Mouse (Mus musculus) cerebellum, postnatal 36 days (tissue): ENCODE measurements around the gene Olfr374.
"Not testable (repeated sequence)": the region's sequence is repeated elsewhere in the genome, so short reads cannot be mapped to it uniquely, and the experiment has no call there.

ENCODE experiments used
- DNase-seq, 2 experiments: peaks; one replicate each; pipeline ENCODE4 v3.0.0; 2021 to 2022; ENCODE audit warnings: mixed read lengths in 2 of 2

Olfr374 gene

GRCm38 (mm10) chr8:72106740-72107139 is at the start of gene Olfr374:
Olfr374 (plus strand) TSS chr8:72107040.
- DNase-seq: no peak

GRCm38 (mm10) chr8:72057643-72058042 is 49.2 kb upstream of the Olfr374 start:
- DNase-seq: not testable (repeated sequence)

- DNase-seq: not testable (repeated sequence)
These were observed 39.9 kb upstream of the Olfr374 start for GRCm38 (mm10) chr8:72066819-72067399.

GRCm38 (mm10) chr8:72082877-72083276 is 24.0 kb upstream of the Olfr374 start, which contains the start of gene Olfr373:
Olfr373 (plus strand) TSS chr8:72083177.
- not testable (repeated sequence) for DNase-seq

GRCm38 (mm10) chr8:72084744-72085143 is 22.1 kb upstream of the Olfr374 start:
- no peak for DNase-seq

- not testable (repeated sequence) for DNase-seq
These were observed 19.2 kb upstream of the Olfr374 start for GRCm38 (mm10) chr8:72087611-72088010.

GRCm38 (mm10) chr8:72096721-72097120 is 10.1 kb upstream of the Olfr374 start:
- not testable (repeated sequence) for DNase-seq

GRCm38 (mm10) chr8:72099377-72100103 is 7.3 kb upstream of the Olfr374 start:
- DNase-seq: not testable (repeated sequence)

- DNase-seq: no peak
These were observed 1.7 kb upstream of the Olfr374 start for GRCm38 (mm10) chr8:72105165-72105564.

GRCm38 (mm10) chr8:72110876-72111275 is 4.0 kb downstream of the Olfr374 start:
- DNase-seq: no peak

- no peak for DNase-seq
These were observed 5.6 kb downstream of the Olfr374 start for GRCm38 (mm10) chr8:72112486-72112885.

GRCm38 (mm10) chr8:72115202-72115601 is 8.4 kb downstream of the Olfr374 start:
- no peak for DNase-seq

- no peak for DNase-seq
These were observed 11.8 kb downstream of the Olfr374 start for GRCm38 (mm10) chr8:72118616-72119015.

GRCm38 (mm10) chr8:72121486-72121885 is 14.6 kb downstream of the Olfr374 start:
- DNase-seq: not testable (repeated sequence)

- DNase-seq: no peak
These were observed 15.2 kb downstream of the Olfr374 start for GRCm38 (mm10) chr8:72121997-72122396.

- DNase-seq: no peak
These were observed 21.0 kb downstream of the Olfr374 start for GRCm38 (mm10) chr8:72127834-72128233.

GRCm38 (mm10) chr8:72131251-72131650 is 24.4 kb downstream of the Olfr374 start:
- DNase-seq: no peak

GRCm38 (mm10) chr8:72131901-72132300 is 25.1 kb downstream of the Olfr374 start:
- no peak for DNase-seq

GRCm38 (mm10) chr8:72132417-72132816 is 25.6 kb downstream of the Olfr374 start:
- DNase-seq: no peak

- DNase-seq: no peak
These were observed 26.1 kb downstream of the Olfr374 start for GRCm38 (mm10) chr8:72132891-72133290.

GRCm38 (mm10) chr8:72133507-72133906 is 26.7 kb downstream of the Olfr374 start:
- DNase-seq: no peak

GRCm38 (mm10) chr8:72134756-72135445 is 28.1 kb downstream of the Olfr374 start, which contains the start of gene Tpm4:
Tpm4 (plus strand) TSS chr8:72134975.
- peak; percentile 57 to 62 for DNase-seq
